Mouse (Mus musculus) CD4-positive helper T cell, adult 2 months (primary cell): ENCODE measurements around the gene Vmn2r61.

ENCODE experiments used
- DNase-seq: peaks from one replicate; pipeline ENCODE4 v3.0.0-alpha.2; 2012; ENCODE audit warnings: low read depth, missing footprints, low spot score

The Vmn2r61 gene

DNA sequence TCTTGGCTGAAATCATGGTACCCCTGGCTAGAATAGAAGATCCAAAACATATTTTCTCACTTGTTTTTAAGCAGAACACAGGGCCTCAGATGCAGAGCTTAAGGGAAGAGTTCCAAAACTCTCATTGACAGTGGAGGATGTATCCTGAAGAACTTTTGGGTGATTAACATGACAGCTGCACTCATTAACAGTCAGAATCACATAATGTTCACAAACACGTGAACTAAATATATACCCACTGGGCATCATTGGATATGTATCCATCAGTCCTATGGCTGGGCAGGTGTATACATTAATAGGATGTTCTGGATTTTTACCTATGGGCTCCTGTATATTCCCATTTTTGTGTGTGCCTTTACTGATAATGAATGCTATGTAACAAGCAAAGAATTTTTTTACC lies at the start of gene Vmn2r61:
Vmn2r61 (plus strand) TSS at position 301 of the 400 bp plus-strand sequence.
- no peak for DNase-seq
